Mouse (Mus musculus): Measurements from ENCODE around the gene Rap1gds1.
A peak's percentile ranks its signal among the peaks of the same experiment; 100 is the strongest.

Gene Rap1gds1

GRCm38 (mm10) chr3:139048701-139049622 lies 26.0 kb downstream of the Rap1gds1 start:
- DNase-seq (ENCODE audit: low read depth, low spot score), result no peak

GRCm38 (mm10) chr3:139042433-139042854 lies 32.6 kb downstream of the Rap1gds1 start:
- no peak for DNase-seq (ENCODE audit: low read depth, low spot score)

GRCm38 (mm10) chr3:139041921-139042320 lies 33.1 kb downstream of the Rap1gds1 start:
- no peak for DNase-seq (ENCODE audit: low read depth, low spot score)

GRCm38 (mm10) chr3:139037030-139037429 lies 38.0 kb downstream of the Rap1gds1 start:
- no peak for DNase-seq (ENCODE audit: low read depth, low spot score)

GRCm38 (mm10) chr3:139033179-139033578 lies 41.8 kb downstream of the Rap1gds1 start:
- DNase-seq (ENCODE audit: low read depth, low spot score), result no peak

DNA sequence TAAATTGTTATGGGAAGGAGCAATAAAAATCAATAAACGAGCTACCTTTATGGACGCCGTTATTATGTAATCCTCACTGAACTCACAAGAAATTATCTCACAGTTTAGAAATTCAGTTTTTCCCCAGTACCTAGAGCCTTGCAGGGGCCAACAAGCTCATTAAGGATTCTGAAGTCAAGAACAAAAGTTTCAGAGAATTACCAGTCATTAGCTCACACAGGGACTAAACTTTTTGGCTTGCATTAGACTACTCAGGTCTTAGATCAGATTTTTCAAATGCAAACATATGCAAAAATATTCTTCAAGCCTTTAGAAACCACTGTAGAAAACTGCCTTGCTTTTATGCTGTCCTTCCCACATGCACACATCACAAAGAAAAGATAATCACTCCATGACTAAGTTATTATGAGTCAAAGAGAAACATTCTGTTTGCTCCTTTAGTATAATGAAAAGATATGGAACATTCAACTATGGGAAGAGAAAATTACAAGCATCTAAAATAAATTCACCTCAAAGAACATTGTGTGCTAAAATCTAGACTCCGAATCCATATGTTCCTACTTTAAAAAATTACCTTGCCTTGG lies 44.3 kb downstream of the Rap1gds1 start:
- DNase-seq (ENCODE audit: low read depth, low spot score), result no peak

DNA sequence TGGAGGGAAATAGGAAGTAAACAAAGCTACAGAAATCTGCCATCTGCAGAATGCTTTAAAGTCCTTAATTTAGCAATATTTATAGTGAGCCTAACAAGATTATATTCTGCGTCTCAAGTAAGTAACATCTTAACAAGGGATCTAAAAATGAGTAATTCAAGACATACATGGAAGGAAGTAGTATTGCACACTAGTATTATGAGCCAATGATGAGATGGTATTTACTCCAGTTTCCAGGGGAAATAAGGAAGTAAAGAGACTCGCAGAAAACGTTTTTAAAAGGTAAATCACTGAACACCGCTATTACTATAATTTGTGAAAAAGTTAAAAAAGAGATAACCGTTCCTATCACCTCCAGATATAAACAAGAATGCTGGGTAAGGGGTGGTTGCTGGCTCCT lies 49.9 kb downstream of the Rap1gds1 start:
- DNase-seq (ENCODE audit: low read depth, low spot score), result no peak

GRCm38 (mm10) chr3:139023585-139023984 lies 51.4 kb downstream of the Rap1gds1 start:
- DNase-seq (ENCODE audit: low read depth, low spot score), result no peak

DNA sequence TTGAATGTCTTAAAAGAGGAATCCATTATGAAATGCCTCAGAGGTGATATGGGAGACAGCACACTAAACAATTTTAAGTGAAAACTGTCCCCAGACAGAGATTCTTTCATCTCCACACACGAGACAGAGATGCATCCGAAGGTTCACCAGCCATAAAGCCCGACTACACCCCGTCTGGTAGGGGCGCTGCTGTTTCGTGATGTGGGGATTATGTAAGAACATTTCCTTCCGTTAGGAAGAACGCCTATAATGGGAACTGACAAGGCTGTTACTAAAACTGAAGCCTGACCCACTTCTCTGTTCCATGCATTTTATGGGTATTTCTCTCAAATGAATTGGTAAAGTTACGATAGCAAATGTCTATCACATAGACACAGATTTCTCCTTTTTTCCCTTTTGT lies 62.6 kb downstream of the Rap1gds1 start:
- DNase-seq (ENCODE audit: low read depth, low spot score), result peak; percentile 37

GRCm38 (mm10) chr3:139005669-139006068 lies 69.3 kb downstream of the Rap1gds1 start:
- DNase-seq (ENCODE audit: low read depth, low spot score), result no peak

GRCm38 (mm10) chr3:139002774-139003173 lies 72.2 kb downstream of the Rap1gds1 start:
- DNase-seq (ENCODE audit: low read depth, low spot score), result no peak

DNA sequence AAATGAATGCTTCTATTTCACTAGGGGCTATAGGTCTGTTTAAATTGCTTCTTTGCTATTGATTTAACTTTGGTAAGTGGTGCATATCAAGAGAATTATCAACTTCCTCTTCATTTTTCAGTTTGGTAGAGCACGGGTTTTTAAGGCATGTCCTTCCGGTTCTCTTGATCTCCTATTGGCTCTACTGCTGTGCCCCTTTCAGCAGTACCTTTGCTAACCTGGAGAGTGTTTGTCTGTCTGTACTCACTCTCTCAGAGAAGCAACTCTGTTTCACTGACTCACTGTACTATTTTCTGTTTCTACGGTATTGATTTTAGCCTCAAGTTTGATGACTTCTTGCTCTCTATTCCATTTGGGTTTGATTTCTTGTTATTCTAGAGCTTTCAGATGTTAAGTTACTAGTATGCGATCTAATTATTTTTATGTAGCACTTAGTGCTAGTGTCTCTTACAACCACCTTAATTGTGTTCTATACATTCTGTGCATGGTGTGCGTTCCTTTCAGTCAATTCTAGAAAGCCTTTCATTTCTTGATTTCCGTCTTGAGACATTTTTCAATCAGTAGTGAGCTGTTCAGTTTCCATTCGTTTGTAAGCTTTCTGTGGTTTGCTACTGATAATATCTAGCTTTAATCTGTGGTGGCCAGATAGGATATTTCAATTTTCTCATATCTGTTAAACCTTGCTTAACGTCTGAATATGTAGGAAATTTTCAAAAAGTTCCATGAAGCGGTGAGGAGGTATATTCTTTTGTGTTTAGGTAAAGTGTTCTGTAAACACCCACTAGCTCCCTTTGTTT lies 74.7 kb downstream of the Rap1gds1 start:
- DNase-seq (ENCODE audit: low read depth, low spot score), result no peak

GRCm38 (mm10) chr3:138993473-138993872 lies 81.5 kb downstream of the Rap1gds1 start:
- no peak for DNase-seq (ENCODE audit: low read depth, low spot score)

- no peak for DNase-seq (ENCODE audit: low read depth, low spot score)
Measured at GRCm38 (mm10) chr3:138991367-138991766, 83.6 kb downstream of the Rap1gds1 start.

- DNase-seq (ENCODE audit: low read depth, low spot score), result no peak
Measured at GRCm38 (mm10) chr3:138989141-138989540, 85.9 kb downstream of the Rap1gds1 start.

DNA sequence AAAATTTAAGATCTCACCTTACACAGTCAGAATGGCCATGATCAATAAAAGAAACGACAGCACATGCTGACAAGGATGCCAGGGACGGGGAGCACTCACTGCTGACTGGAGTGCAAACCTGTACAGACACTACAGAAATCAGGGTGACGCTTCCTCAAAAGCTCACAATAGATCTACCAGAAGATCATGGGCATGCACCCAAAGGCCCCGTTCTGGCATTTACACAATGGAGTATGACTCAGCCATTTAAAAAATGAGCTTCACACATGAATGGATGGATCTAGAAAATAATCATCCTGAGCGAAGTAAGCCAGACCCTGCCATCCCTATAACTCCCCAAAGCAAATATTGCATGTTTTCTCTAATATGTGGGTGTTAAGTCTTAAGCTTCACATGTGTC lies 87.0 kb downstream of the Rap1gds1 start:
- DNase-seq (ENCODE audit: low read depth, low spot score), result no peak

DNA sequence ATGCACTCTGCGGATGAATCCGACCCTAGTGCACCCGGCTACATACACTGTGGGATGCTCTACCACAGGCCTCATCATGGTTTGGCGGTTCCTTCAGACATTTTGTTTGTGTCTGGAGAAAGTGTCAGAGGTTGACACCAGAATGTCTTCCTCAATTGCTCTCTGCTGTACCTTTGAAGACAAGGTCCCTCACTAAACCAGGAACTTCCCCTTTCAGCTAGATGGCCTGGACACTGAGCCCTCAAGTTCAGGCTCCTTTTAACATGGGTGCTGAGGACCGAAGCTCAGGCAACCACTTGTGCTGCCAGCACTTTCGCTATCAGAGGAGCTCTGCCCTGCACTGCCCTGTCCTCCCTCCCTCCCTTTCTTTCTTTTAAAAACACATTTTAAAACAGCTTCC lies 92.8 kb downstream of the Rap1gds1 start:
- DNase-seq (ENCODE audit: low read depth, low spot score), result no peak

- no peak for DNase-seq (ENCODE audit: low read depth, low spot score)
Measured at GRCm38 (mm10) chr3:138977413-138977812, 97.6 kb downstream of the Rap1gds1 start.

DNA sequence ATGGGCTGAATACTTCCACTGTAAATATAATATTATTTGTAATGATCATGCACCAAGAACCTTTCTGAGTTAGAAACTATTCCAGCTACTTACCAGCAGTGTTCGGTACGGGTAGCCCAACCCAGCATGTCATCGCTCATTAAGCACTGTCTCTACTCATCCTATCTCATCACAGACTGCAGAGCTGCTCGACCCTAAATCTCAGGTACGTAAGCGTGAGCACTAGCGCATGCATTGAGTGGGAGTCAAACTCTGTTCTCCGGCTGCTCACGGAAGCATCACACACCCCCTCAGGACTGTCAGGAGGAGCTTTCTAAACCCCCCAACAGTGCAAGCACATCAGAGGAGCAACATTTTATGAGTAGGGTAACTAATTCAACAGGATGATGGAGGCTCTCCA lies 107.4 kb downstream of the Rap1gds1 start:
- no peak for DNase-seq (ENCODE audit: low read depth, low spot score)

DNA sequence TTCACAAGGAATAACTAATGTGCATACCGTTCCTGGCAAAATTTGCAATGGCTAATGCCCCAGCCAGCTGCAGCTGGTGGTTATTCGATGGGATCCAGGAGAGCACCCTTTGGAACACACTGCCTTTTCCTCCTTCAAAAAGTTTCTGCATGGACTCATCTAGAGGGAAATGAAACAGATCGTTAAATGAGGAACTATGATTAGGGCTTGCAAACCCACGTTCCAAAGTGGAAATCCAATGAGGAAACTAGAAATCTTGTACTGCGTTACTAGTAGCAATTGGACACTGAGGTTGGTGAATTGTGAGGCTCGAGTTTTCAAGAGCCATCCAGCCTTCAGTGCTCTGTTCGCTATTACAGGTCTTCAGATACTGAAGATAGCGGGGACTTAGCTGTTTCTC lies 116.5 kb downstream of the Rap1gds1 start:
- DNase-seq (ENCODE audit: low read depth, low spot score), result no peak

- DNase-seq (ENCODE audit: low read depth, low spot score), result no peak
Measured at GRCm38 (mm10) chr3:138955220-138955619, 119.8 kb downstream of the Rap1gds1 start.

GRCm38 (mm10) chr3:138949081-138949480 lies 125.9 kb downstream of the Rap1gds1 start:
- no peak for DNase-seq (ENCODE audit: low read depth, low spot score)

Measured in retina, adult 2 months (tissue).